Mouse (Mus musculus): ENCODE data around the gene Arap1. TPM values are rescaled to one million over a fixed set of nuclear protein-coding genes. Genes with fewer than 3 reads are reported as not detected.

Arap1 gene
- polyA plus RNA-seq, 1 experiment from 2014 or later = 17.2 TPM

GRCm38 (mm10) chr7:101435038-101435437 is 87.2 kb downstream of the Arap1 start:
- WGBS = 61% methylated on average over 6 of the region's 6 CpGs
- Histone ChIP-seq H3K4me3 (no peak overlapping the region), H3K27ac (no peak overlapping the region), H3K27me3 (no peaks in the 10 kb centered on the region), H3K4me1 (no peaks in the 10 kb centered on the region), H3K4me2 (replicated peaks) (no peak overlapping the region), H3K9me3 (replicated peaks) (no peaks in the 10 kb centered on the region), H3K36me3 (no peaks in the 10 kb centered on the region), H3K9ac (no peak overlapping the region)
- no peak for ATAC-seq (ENCODE audit: low FRiP score)

GRCm38 (mm10) chr7:101437876-101438275 is 90.0 kb downstream of the Arap1 start:
- H3K9me3 ChIP-seq (replicated peaks) = no peaks in the 10 kb centered on the region
- peaks cover 6% of the 10 kb centered on the region; the same call in 1 of the 2 replicates for H3K4me1 ChIP-seq
- H3K27ac ChIP-seq = no peak overlapping the region
- no peak overlapping the region for H3K4me2 ChIP-seq (replicated peaks)
- no peaks in the 10 kb centered on the region for H3K36me3 ChIP-seq
- no peak overlapping the region for H3K9ac ChIP-seq
- 12% methylated on average over 1 of the region's 1 CpGs for WGBS
- H3K4me3 ChIP-seq = no peak overlapping the region
- H3K27me3 ChIP-seq = no peaks in the 10 kb centered on the region
- no peak for ATAC-seq (ENCODE audit: low FRiP score)

- Histone ChIP-seq H3K27ac (no peak overlapping the region), H3K9ac (no peak overlapping the region), H3K4me2 (replicated peaks) (no peak overlapping the region), H3K27me3 (no peaks in the 10 kb centered on the region; the same call in 1 of the 2 replicates), H3K4me3 (no peak overlapping the region), H3K9me3 (replicated peaks) (no peaks in the 10 kb centered on the region), H3K4me1 (peaks cover 10% of the 10 kb centered on the region; the same call in 1 of the 2 replicates), H3K36me3 (no peaks in the 10 kb centered on the region)
- ATAC-seq (ENCODE audit: low FRiP score) = no peak
- 62% methylated on average over 10 of the region's 10 CpGs for WGBS
Measured at GRCm38 (mm10) chr7:101443093-101443492, 95.2 kb downstream of the Arap1 start.

GRCm38 (mm10) chr7:101444211-101444610 is 96.3 kb downstream of the Arap1 start:
- H3K4me2 ChIP-seq (replicated peaks) = no peak overlapping the region
- no peaks in the 10 kb centered on the region for H3K36me3 ChIP-seq
- no peaks in the 10 kb centered on the region; the same call in 1 of the 2 replicates for H3K27me3 ChIP-seq
- no peak for ATAC-seq (ENCODE audit: low FRiP score)
- H3K9ac ChIP-seq = no peak overlapping the region
- H3K27ac ChIP-seq = no peak overlapping the region
- H3K4me1 ChIP-seq = peaks cover 10% of the 10 kb centered on the region; the same call in 1 of the 2 replicates
- 82% methylated on average over 4 of the region's 4 CpGs for WGBS
- H3K9me3 ChIP-seq (replicated peaks) = no peaks in the 10 kb centered on the region
- no peak overlapping the region for H3K4me3 ChIP-seq

GRCm38 (mm10) chr7:101449855-101450254 is 102.0 kb downstream of the Arap1 start:
- ATAC-seq (ENCODE audit: low FRiP score) = no peak
- H3K4me1 ChIP-seq = peaks cover 4% of the 10 kb centered on the region; the same call in 1 of the 2 replicates

GRCm38 (mm10) chr7:101450422-101451401 is 102.8 kb downstream of the Arap1 start:
- H3K36me3 ChIP-seq = no peaks in the 10 kb centered on the region
- H3K4me2 ChIP-seq (replicated peaks) = peak overlapping the region; percentile 99
- ATAC-seq (ENCODE audit: low FRiP score) = peak; percentile 82
- H3K4me1 ChIP-seq = peaks cover 4% of the 10 kb centered on the region
- WGBS = under 1% methylated on average over 65 of the region's 68 CpGs
- H3K9me3 ChIP-seq (replicated peaks) = no peaks in the 10 kb centered on the region
- H3K27me3 ChIP-seq = peaks cover 34% of the 10 kb centered on the region
- H3K9ac ChIP-seq = peak overlapping the region; percentile 65
- H3K27ac ChIP-seq = no peak overlapping the region
- H3K4me3 ChIP-seq = peak overlapping the region; percentile 50

More at GRCm38 (mm10) chr7:101449855-101450254, 102.0 kb downstream of the Arap1 start:
- Histone ChIP-seq H3K4me3 (no peak overlapping the region), H3K36me3 (no peaks in the 10 kb centered on the region), H3K27me3 (peaks cover 34% of the 10 kb centered on the region), H3K9ac (no peak overlapping the region), H3K27ac (no peak overlapping the region), H3K9me3 (replicated peaks) (no peaks in the 10 kb centered on the region), H3K4me2 (replicated peaks) (no peak overlapping the region)
- WGBS = 50% methylated on average over 3 of the region's 3 CpGs

GRCm38 (mm10) chr7:101452669-101453068 is 104.8 kb downstream of the Arap1 start:
- H3K27ac ChIP-seq = no peak overlapping the region
- peaks cover 39% of the 10 kb centered on the region for H3K27me3 ChIP-seq
- H3K9me3 ChIP-seq (replicated peaks) = no peaks in the 10 kb centered on the region
- ATAC-seq (ENCODE audit: low FRiP score) = no peak
- H3K4me3 ChIP-seq = no peak overlapping the region
- H3K36me3 ChIP-seq = no peaks in the 10 kb centered on the region
- H3K4me2 ChIP-seq (replicated peaks) = 0 out of 2 replicates have a peak overlapping the region, but pooled peaks have one; percentile 9
- H3K9ac ChIP-seq = no peak overlapping the region
- WGBS = 91% methylated on average over 3 of the region's 3 CpGs
- peaks cover 15% of the 10 kb centered on the region for H3K4me1 ChIP-seq

GRCm38 (mm10) chr7:101453296-101453695 is 105.4 kb downstream of the Arap1 start:
- Histone ChIP-seq H3K9me3 (replicated peaks) (no peaks in the 10 kb centered on the region), H3K4me2 (replicated peaks) (0 out of 2 replicates have a peak overlapping the region, but pooled peaks have one; percentile 8), H3K27ac (no peak overlapping the region), H3K4me3 (no peak overlapping the region), H3K9ac (no peak overlapping the region), H3K36me3 (no peaks in the 10 kb centered on the region), H3K27me3 (peaks cover 39% of the 10 kb centered on the region), H3K4me1 (peaks cover 15% of the 10 kb centered on the region)
- 94% methylated on average over 3 of the region's 3 CpGs for WGBS
- no peak for ATAC-seq (ENCODE audit: low FRiP score)

GRCm38 (mm10) chr7:101453725-101454124 is 105.9 kb downstream of the Arap1 start:
- WGBS = 13% methylated on average over 8 of the region's 8 CpGs
- no peak overlapping the region for H3K27ac ChIP-seq
- no peaks in the 10 kb centered on the region for H3K9me3 ChIP-seq (replicated peaks)
- no peaks in the 10 kb centered on the region for H3K36me3 ChIP-seq
- peaks cover 39% of the 10 kb centered on the region for H3K27me3 ChIP-seq
- H3K4me3 ChIP-seq = no peak overlapping the region
- H3K4me1 ChIP-seq = peaks cover 15% of the 10 kb centered on the region
- no peak for ATAC-seq (ENCODE audit: low FRiP score)
- no peak overlapping the region for H3K9ac ChIP-seq
- H3K4me2 ChIP-seq (replicated peaks) = no peak overlapping the region

GRCm38 (mm10) chr7:101454479-101454878 is 106.6 kb downstream of the Arap1 start:
- H3K27me3 ChIP-seq = peaks cover 39% of the 10 kb centered on the region
- no peak overlapping the region for H3K27ac ChIP-seq
- 89% methylated on average over 9 of the region's 9 CpGs for WGBS
- H3K36me3 ChIP-seq = no peaks in the 10 kb centered on the region
- no peak for ATAC-seq (ENCODE audit: low FRiP score)
- no peak overlapping the region for H3K4me3 ChIP-seq
- no peaks in the 10 kb centered on the region for H3K9me3 ChIP-seq (replicated peaks)
- H3K4me1 ChIP-seq = peaks cover 18% of the 10 kb centered on the region
- H3K4me2 ChIP-seq (replicated peaks) = no peak overlapping the region
- H3K9ac ChIP-seq = no peak overlapping the region

- Histone ChIP-seq H3K27me3 (peaks cover 39% of the 10 kb centered on the region), H3K9ac (no peak overlapping the region), H3K4me3 (no peak overlapping the region), H3K4me1 (peaks cover 19% of the 10 kb centered on the region), H3K9me3 (replicated peaks) (no peaks in the 10 kb centered on the region), H3K27ac (no peak overlapping the region), H3K4me2 (replicated peaks) (no peak overlapping the region), H3K36me3 (no peaks in the 10 kb centered on the region)
- WGBS = 69% methylated on average over 6 of the region's 6 CpGs
- no peak for ATAC-seq (ENCODE audit: low FRiP score)
Measured at GRCm38 (mm10) chr7:101455141-101455540, 107.3 kb downstream of the Arap1 start.

GRCm38 (mm10) chr7:101456318-101456717 is 108.5 kb downstream of the Arap1 start:
- 78% methylated on average over 4 of the region's 4 CpGs for WGBS
- H3K4me1 ChIP-seq = peaks cover 22% of the 10 kb centered on the region
- no peak overlapping the region for H3K4me2 ChIP-seq (replicated peaks)
- no peak overlapping the region for H3K27ac ChIP-seq
- no peak for ATAC-seq (ENCODE audit: low FRiP score)
- H3K36me3 ChIP-seq = no peaks in the 10 kb centered on the region
- no peaks in the 10 kb centered on the region for H3K9me3 ChIP-seq (replicated peaks)
- peaks cover 37% of the 10 kb centered on the region for H3K27me3 ChIP-seq
- H3K9ac ChIP-seq = no peak overlapping the region
- no peak overlapping the region for H3K4me3 ChIP-seq
